Mouse (Mus musculus) forebrain, embryonic 10.5 days (tissue): ENCODE measurements around the gene Mrpl38. TPM values are rescaled to one million over a fixed set of nuclear protein-coding genes. Genes with fewer than 3 reads are reported as not detected.
A peak's percentile ranks its signal among the peaks of the same experiment; 100 is the strongest.

Experiments
- DNase-seq: peaks from one replicate; pipeline ENCODE4 v3.0.0-alpha.2; 2017; ENCODE audit warnings: low spot score; ENCODE audit errors: extremely low spot score
- H3K27ac ChIP-seq: fragments of 300-500 bp; sonication (generic); 2 replicates; pipeline ENCODE4 v1.5.1; 2016; ENCODE audit warnings: mild to moderate bottlenecking
- H3K27me3 ChIP-seq: fragments of 300-500 bp; sonication (generic); 2 replicates; pipeline ENCODE4 v1.6.1; 2016; ENCODE audit warnings: mild to moderate bottlenecking; ENCODE audit not compliant: poor library complexity, severe bottlenecking
- H3K36me3 ChIP-seq: fragments of 300-500 bp; sonication (generic); replicated peaks from 2 replicates; pipeline ENCODE4 v1.6.1; 2016; ENCODE audit warnings: mild to moderate bottlenecking, moderate library complexity
- H3K4me1 ChIP-seq: fragments of 300-500 bp; sonication (generic); 2 replicates; pipeline ENCODE4 v1.6.1; 2016
- H3K4me3 ChIP-seq: fragments of 300-500 bp; sonication (generic); 2 replicates; pipeline ENCODE4 v1.5.1; 2016; ENCODE audit warnings: mild to moderate bottlenecking, moderate library complexity
- H3K9me3 ChIP-seq: fragments of 300-500 bp; sonication (generic); 2 replicates; pipeline ENCODE4 v1.6.1; 2016; ENCODE audit warnings: mild to moderate bottlenecking, moderate library complexity
- WGBS: fragments of 180-500 bp; shearing (Covaris S2); methylation state at CpG from one replicate; pipeline ENCODE4 v1.1.7; 2016; 5-methylcytosine and 5-hydroxymethylcytosine counted together
- polyA plus RNA-seq: library from polyadenylated mRNA; unstranded; fragments of >200 nt; fragmentation: Nextera tagmentation; extraction: Ambion mirVana; gene quantifications from 2 replicates; pipeline ENCODE4 v1.2.1, GENCODE M21; 2016

Mrpl38 gene
- polyA plus RNA-seq, 1 experiment from 2014 or later, result 114 TPM

DNA sequence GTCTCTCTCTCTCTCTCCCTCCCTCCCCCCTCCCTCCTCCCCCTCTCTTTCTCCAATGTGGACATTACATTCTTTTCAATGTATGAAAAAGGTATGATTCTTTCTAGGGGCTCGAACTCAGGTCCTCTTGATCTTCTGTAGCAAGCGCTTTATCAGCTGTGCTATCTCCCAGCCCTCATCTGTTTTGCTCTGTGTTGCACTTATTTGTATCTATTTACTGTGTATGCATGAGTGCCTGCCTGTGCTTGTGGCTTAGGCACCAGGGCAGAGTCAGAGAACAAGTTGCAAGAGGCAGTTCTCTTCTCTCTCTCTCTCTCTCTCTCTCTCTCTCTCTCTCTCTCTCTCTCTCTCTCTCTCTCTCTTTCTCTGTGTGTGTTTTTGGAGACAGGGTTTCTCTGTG lies 33.6 kb downstream of the Mrpl38 start:
- Histone ChIP-seq H3K27ac (no peak overlapping the region), H3K36me3 (no peaks in the 10 kb centered on the region), H3K27me3 (peaks cover 69% of the 10 kb centered on the region), H3K4me3 (no peak overlapping the region), H3K4me1 (peaks cover 89% of the 10 kb centered on the region), H3K9me3 (no peaks in the 10 kb centered on the region)
- DNase-seq, result no peak
- 92% methylated on average over 2 of the region's 2 CpGs for WGBS

DNA sequence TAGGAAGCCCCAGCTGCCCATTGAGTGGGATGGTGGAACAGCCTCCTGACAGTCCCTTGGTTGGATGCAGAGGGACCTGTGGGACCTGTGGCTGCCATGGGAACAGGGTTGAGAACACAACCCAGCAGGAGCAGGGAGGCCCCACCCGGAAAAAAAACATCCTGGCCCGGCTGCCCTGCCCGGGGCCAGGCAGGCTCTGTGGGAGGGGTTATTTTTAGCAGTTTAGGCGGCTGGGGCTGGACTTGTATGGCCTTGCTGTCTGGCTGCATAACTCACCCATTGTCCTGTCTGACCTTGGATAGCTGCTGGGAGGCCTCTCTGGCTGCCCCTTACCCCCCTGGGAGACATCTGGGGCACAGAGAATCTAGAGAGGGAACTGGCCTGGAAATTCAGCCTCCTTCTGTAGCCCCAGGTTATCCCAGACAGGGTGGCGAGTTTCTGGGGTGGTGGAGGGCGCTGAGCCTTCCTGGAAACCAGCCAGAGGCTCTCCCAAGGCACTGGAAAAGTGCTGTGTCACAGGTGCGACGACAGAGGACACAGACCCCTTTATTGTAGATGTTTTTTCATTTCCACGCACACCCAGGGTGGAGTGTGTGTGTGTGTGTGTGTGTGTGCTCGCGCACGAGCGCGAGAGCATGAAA lies 34.5 kb downstream of the Mrpl38 start:
- peak overlapping the region; percentile 6; the same call in 1 of the 2 replicates for H3K4me3 ChIP-seq
- no peaks in the 10 kb centered on the region for H3K36me3 ChIP-seq
- peaks cover 80% of the 10 kb centered on the region for H3K4me1 ChIP-seq
- peaks cover 59% of the 10 kb centered on the region for H3K27me3 ChIP-seq
- DNase-seq, result peak; percentile 41
- peak overlapping the region; percentile 77 for H3K27ac ChIP-seq
- no peaks in the 10 kb centered on the region for H3K9me3 ChIP-seq
- WGBS, result 52% methylated on average over 14 of the region's 14 CpGs

DNA sequence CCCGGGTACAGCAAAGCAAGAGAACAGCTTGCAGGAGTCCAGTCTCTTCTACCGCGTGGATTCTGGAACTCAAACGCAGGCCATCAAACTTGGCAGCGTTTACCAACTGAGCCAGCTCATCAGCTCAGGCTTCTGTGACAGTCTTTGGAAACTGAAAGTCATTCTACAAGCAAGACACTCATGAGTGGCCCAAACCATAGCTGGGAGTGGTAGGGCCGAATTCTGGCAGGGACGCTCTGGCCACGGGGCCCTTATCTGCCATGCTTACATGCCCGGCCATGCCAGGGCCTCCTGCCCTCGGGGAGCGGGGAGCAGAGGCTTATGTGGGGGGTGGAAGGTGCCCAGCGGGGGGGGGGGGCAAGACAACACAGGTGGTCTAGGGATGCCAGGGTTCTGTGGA lies 35.1 kb downstream of the Mrpl38 start:
- Histone ChIP-seq H3K4me1 (peaks cover 78% of the 10 kb centered on the region), H3K9me3 (no peaks in the 10 kb centered on the region)

DNA sequence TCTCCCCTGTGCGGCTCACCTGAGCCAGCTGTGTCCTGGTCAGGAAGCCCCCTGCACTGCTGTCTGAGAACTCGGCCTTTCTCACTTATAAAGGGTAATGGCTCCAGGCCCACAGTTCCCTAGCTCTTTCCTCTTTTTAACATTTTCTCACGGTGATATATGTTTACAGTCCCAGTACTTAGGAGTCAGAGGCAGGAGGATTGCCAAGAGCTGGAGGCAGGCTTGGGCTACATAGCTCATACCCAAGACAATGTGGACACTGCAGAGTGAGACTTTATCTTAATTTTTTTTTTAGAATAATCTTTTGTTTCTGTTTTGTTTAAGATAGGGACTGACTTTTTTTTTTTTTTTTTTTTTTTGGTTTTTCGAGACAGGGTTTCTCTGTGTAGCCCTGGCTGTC lies 36.2 kb downstream of the Mrpl38 start:
- peaks cover 68% of the 10 kb centered on the region for H3K4me1 ChIP-seq
- H3K4me3 ChIP-seq, result no peak overlapping the region; the same call in 1 of the 2 replicates
- H3K27ac ChIP-seq, result peak overlapping the region; percentile 88
- peaks cover 43% of the 10 kb centered on the region for H3K27me3 ChIP-seq
- WGBS, result 63% methylated on average over 3 of the region's 4 CpGs
- no peak for DNase-seq
- H3K36me3 ChIP-seq, result no peaks in the 10 kb centered on the region
- H3K9me3 ChIP-seq, result no peaks in the 10 kb centered on the region

More for the DNA sequence above, 35.1 kb downstream of the Mrpl38 start:
- no peak overlapping the region for H3K4me3 ChIP-seq
- no peak for DNase-seq
- no peaks in the 10 kb centered on the region for H3K36me3 ChIP-seq
- peaks cover 54% of the 10 kb centered on the region for H3K27me3 ChIP-seq
- H3K27ac ChIP-seq, result peak overlapping the region; percentile 77
- WGBS, result 82% methylated on average over 12 of the region's 12 CpGs

DNA sequence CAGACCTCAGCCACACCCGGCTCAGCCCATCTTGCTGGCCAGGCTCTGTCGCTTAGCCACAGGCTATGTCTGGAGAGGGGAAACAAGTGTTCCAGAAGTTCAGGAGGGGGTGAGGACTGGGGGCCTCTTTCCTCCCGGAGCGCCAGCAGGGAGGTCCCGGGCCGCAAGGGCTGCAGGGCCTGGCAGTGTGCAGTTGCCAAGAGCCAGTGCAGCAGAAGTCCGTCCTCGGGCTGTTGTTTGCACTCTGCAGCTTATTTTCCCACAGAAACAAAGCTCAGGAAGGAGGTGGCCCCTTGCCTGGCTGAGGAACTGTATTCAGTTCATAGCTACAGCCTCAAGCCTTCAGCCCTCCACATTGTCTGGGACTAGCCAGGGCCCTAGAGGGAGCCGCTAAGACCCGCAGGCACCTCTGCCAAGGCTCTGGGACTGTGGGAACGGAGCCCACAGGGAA lies 36.7 kb downstream of the Mrpl38 start:
- Histone ChIP-seq H3K27me3 (peaks cover 38% of the 10 kb centered on the region), H3K9me3 (peaks cover under 1% of the 10 kb centered on the region; the same call in 1 of the 2 replicates), H3K27ac (peak overlapping the region; percentile 88), H3K4me3 (peak overlapping the region; percentile 15), H3K4me1 (peaks cover 62% of the 10 kb centered on the region), H3K36me3 (no peaks in the 10 kb centered on the region)
- peak; percentile 50 for DNase-seq
- WGBS, result 40% methylated on average over 11 of the region's 11 CpGs

DNA sequence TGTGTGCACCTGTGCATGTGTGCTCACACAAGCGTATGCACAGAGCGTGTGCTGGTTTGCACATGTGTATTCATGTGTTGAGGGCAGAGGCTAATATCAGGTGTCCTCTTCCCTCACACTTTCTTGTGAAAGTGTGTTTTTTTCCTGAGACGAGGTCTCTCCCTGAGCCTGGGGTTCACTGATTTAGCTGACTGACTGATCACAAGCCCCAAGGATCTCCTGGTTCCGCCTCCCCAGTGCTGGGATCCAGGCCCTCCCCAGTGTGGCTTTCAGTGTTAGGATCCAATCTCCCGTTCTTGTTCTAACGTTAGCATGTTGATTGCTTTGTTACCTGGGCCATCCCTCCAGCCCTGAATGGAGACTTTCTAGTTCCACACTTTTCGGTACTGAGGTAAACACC lies 37.8 kb downstream of the Mrpl38 start:
- Histone ChIP-seq H3K36me3 (no peaks in the 10 kb centered on the region), H3K4me1 (peaks cover 51% of the 10 kb centered on the region), H3K27me3 (peaks cover 26% of the 10 kb centered on the region), H3K27ac (peak overlapping the region; percentile 88), H3K9me3 (peaks cover 5% of the 10 kb centered on the region; the same call in 1 of the 2 replicates), H3K4me3 (no peak overlapping the region)
- DNase-seq, result no peak
- WGBS, result 84% methylated on average over 7 of the region's 7 CpGs

DNA sequence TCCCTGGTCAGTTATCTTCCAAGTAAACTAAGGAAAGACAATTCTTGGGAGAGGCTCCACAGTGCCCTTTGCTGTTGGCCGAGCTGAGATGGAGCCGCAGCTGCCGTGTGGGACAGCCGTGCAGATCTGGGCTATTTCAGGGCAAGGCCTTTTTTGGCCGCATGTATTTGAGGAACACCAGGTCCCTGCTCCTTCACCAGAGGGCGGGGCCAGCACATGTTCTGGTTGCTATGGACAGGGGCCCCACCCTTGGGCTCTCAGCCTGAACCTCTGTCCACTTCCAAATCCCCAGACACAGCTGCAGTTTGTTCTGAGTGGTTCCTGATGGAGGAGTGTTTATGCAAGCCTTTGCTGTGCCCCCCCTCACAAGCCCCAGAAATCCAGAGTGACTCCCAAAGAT lies 38.3 kb downstream of the Mrpl38 start:
- H3K4me1 ChIP-seq, result peaks cover 48% of the 10 kb centered on the region
- DNase-seq, result no peak
- WGBS, result 84% methylated on average over 6 of the region's 6 CpGs
- no peak overlapping the region for H3K27ac ChIP-seq
- peaks cover 5% of the 10 kb centered on the region; the same call in 1 of the 2 replicates for H3K9me3 ChIP-seq
- peaks cover 22% of the 10 kb centered on the region for H3K27me3 ChIP-seq
- H3K36me3 ChIP-seq, result no peaks in the 10 kb centered on the region
- no peak overlapping the region for H3K4me3 ChIP-seq

DNA sequence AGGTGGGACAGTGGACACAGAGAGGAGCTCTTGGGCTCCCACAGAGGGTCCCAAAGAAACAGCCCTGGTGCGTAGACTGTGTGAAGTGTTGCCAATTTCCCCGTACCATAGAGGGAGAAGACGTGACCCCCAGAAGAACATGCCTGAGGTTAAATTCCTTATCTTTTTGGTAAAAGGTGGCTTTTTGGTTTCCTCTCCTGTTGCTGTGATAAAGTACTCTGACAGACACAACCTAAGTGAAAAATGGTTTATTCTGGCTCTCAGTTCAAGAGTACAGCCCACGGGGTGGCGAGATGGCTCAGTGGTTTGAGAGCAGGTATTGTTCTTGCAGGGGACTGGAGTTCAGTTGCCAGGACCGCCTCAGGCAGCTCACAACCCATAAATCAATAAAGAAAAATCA lies 39.2 kb downstream of the Mrpl38 start:
- 91% methylated on average over 6 of the region's 6 CpGs for WGBS
- H3K27ac ChIP-seq, result 0 out of 2 replicates have a peak overlapping the region, but pooled peaks have one; percentile 31

DNA sequence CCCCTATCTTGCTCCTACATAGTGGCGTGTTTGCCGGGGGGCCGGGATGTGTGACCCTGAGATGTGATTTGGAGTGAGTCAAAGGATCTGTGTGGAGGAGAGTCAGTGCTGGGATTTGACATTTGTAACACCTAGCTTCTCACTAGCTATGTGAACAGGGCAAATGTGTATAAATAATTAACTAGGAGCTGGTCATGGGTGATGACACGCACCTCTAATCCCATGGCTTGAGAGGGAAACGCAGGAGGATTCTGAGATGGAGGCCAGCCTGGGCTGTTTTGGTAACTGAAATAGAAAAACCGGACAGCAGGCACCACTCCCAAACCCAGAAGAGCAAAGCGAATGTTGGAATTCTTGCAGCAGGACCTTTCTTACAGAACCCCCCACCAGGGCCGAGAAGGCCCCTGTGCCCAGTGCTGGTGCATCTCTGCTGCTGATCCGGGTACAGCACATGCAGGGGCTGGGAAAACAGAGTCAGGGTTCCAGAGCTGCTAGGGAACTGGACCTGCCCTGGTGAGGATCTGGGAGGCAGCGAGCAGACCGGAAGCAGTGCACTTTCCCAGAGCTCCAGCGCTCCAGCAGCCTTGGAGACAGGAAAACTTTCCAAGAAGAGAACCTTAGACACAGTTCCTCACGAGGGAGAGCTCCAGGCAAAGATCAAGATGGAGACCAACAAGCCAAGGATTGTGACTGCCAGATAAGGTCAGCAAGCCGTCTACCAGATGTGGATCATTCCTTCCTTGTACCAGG lies 39.8 kb downstream of the Mrpl38 start:
- peaks cover 5% of the 10 kb centered on the region; the same call in 1 of the 2 replicates for H3K9me3 ChIP-seq
- WGBS, result 79% methylated on average over 14 of the region's 14 CpGs
- peak overlapping the region; percentile 31; the same call in 1 of the 2 replicates for H3K27ac ChIP-seq
- H3K27me3 ChIP-seq, result 0 out of 2 replicates have a peak, but pooled peaks cover 7% of the 10 kb centered on the region
- no peak for DNase-seq
- H3K36me3 ChIP-seq, result no peaks in the 10 kb centered on the region
- peaks cover 41% of the 10 kb centered on the region for H3K4me1 ChIP-seq
- no peak overlapping the region for H3K4me3 ChIP-seq

More for the DNA sequence above, 39.2 kb downstream of the Mrpl38 start:
- DNase-seq, result no peak
- peaks cover 5% of the 10 kb centered on the region; the same call in 1 of the 2 replicates for H3K9me3 ChIP-seq
- no peaks in the 10 kb centered on the region for H3K36me3 ChIP-seq
- no peak overlapping the region for H3K4me3 ChIP-seq
- peaks cover 44% of the 10 kb centered on the region for H3K4me1 ChIP-seq
- peaks cover 13% of the 10 kb centered on the region; the same call in 1 of the 2 replicates for H3K27me3 ChIP-seq

DNA sequence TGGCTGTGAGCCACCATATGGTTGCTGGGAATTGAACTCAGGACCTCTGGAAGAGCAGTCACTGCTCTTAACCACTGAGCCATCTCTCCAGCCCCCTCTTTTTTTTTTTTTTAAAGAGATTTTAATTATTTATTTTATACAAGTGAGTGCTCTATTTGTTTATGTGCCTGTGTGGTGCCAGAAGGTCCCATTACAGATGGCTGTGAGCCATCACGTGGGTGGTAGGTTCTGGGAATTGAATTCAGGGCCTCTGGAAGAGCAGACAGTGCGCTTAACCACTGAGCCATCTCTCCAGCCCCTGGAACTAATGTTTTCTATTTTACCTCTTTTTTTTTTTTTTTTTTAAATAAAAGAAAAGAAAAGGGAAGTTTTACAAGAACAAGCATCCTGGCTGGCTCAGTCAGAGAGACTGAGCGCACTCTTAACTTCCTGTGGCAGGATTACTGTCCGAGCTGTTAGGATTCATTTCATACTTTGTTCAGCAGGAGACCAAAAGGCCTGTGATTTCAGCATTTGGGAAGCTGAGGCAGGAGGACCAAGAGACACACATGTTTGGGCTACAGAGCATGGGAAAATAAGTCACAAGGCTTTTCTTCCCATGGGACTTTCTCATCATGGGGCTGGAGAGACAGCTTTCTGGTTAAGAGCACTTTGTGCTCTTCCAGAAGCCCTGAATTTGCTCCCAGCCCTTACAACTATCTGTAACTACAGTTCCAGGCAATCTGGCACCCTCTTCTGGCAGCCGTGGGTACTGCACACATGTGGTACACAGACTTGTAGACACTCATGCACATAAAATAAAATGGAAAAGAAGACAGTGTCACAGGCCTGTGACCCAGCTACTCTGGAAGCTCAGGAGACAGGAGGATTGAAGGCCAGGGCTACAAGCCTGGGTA lies 42.2 kb downstream of the Mrpl38 start:
- no peak for DNase-seq

DNA sequence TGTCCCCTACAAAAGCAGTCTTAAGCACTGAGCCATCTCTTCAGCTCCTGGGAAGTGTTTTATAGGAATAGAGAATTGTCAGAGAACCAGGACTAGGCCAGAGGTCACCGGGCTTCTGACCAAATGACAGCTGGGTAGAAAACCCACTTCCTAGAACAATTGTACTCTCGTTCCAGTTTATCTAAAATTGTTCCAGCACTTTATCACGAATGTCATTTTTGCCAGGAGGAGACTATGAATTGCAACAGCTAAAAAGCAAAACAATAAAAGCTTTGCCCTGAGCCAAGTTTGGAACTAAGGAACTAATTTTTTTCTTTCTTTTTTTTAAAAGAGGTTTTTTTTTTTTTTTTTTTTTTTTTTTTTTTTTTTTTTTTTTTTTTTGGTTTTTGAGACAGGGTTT lies 43.1 kb downstream of the Mrpl38 start:
- H3K27me3 ChIP-seq, result no peaks in the 10 kb centered on the region
- peaks cover 5% of the 10 kb centered on the region; the same call in 1 of the 2 replicates for H3K9me3 ChIP-seq
- no peak overlapping the region for H3K4me3 ChIP-seq
- peaks cover 17% of the 10 kb centered on the region for H3K4me1 ChIP-seq
- H3K36me3 ChIP-seq, result no peaks in the 10 kb centered on the region
- no peak overlapping the region for H3K27ac ChIP-seq
- no peak for DNase-seq
- 88% methylated on average over 3 of the region's 3 CpGs for WGBS

More for the DNA sequence above, 42.2 kb downstream of the Mrpl38 start:
- Histone ChIP-seq H3K36me3 (no peaks in the 10 kb centered on the region), H3K4me1 (peaks cover 26% of the 10 kb centered on the region), H3K4me3 (no peak overlapping the region), H3K27me3 (no peaks in the 10 kb centered on the region), H3K9me3 (peaks cover 5% of the 10 kb centered on the region; the same call in 1 of the 2 replicates), H3K27ac (no peak overlapping the region)
- 93% methylated on average over 5 of the region's 5 CpGs for WGBS
